Mouse (Mus musculus) bone marrow, adult 2 months (tissue): ENCODE data around the gene Lrmda. TPM values are rescaled to one million over a fixed set of nuclear protein-coding genes. Genes with fewer than 3 reads are reported as not detected.

Experiments
- H3K27ac ChIP-seq: fragments of 200-500 bp; 2 replicates; pipeline ENCODE4 v1.5.1; 2012; ENCODE audit warnings: low read depth, mild to moderate bottlenecking, control low read depth, inconsistent platforms, low read length; ENCODE audit not compliant: control insufficient read depth, poor library complexity, insufficient read depth
- H3K4me1 ChIP-seq: fragments of 200-500 bp; 2 replicates; pipeline ENCODE4 v1.6.1; 2011; ENCODE audit warnings: low read length; ENCODE audit not compliant: control insufficient read depth, insufficient read depth
- H3K4me3 ChIP-seq: fragments of 200-500 bp; replicated peaks from 2 replicates; pipeline ENCODE3; 2011; ENCODE audit warnings: mild to moderate bottlenecking, low read depth, low read length, control low read depth; ENCODE audit not compliant: control insufficient read depth
- CTCF ChIP-seq: fragments of 200-500 bp; IDR thresholded peaks from 2 replicates; pipeline ENCODE4 v1.5.1; 2011; ENCODE audit warnings: low read length, control low read depth; ENCODE audit not compliant: control insufficient read depth, insufficient read depth
- POLR2A ChIP-seq: fragments of 200-500 bp; IDR thresholded peaks from 2 replicates; pipeline ENCODE4 v1.6.1; 2011; ENCODE audit warnings: low read depth, mild to moderate bottlenecking, control low read depth, low read length, borderline replicate concordance; ENCODE audit not compliant: control insufficient read depth
- WGBS: fragments of 180-500 bp; shearing (Covaris S2); methylation state at CpG from one replicate; pipeline ENCODE4 v1.1.7; 2018; 5-methylcytosine and 5-hydroxymethylcytosine counted together
- polyA plus RNA-seq: library from polyadenylated mRNA; stranded (reverse); fragments of >200 nt; gene quantifications from 2 replicates; pipeline ENCODE4 v1.2.4, GENCODE M21; 2011; ENCODE audit warnings: low replicate concordance; ENCODE audit not compliant: missing spikeins, insufficient read depth, insufficient read length

Lrmda gene
- polyA plus RNA-seq, 1 experiment = 3.8 TPM

GRCm38 (mm10) chr14:22864132-22864531, 844.6 kb downstream of the Lrmda start:
- TF ChIP-seq POLR2A (no peak), CTCF (no peak)
- no peak overlapping the region for H3K4me3 ChIP-seq
- H3K4me1 ChIP-seq = no peaks in the 10 kb centered on the region
- no peak overlapping the region for H3K27ac ChIP-seq
- WGBS = 73% methylated on average over 7 of the region's 7 CpGs

GRCm38 (mm10) chr14:22874584-22874983, 855.1 kb downstream of the Lrmda start:
- WGBS = 34% methylated on average over 3 of the region's 3 CpGs
- no peaks in the 10 kb centered on the region for H3K4me1 ChIP-seq
- TF ChIP-seq POLR2A = no peak
- TF ChIP-seq CTCF = no peak
- no peak overlapping the region for H3K4me3 ChIP-seq
- H3K27ac ChIP-seq = no peak overlapping the region

- H3K4me3 ChIP-seq = no peak overlapping the region
- WGBS = 3% methylated on average over 3 of the region's 3 CpGs
- TF ChIP-seq CTCF (no peak), POLR2A (no peak)
- no peaks in the 10 kb centered on the region for H3K4me1 ChIP-seq
- H3K27ac ChIP-seq = no peak overlapping the region
These were observed 867.7 kb downstream of the Lrmda start for GRCm38 (mm10) chr14:22887182-22887581.

- Histone ChIP-seq H3K4me1 (no peaks in the 10 kb centered on the region), H3K27ac (no peak overlapping the region), H3K4me3 (no peak overlapping the region)
- 76% methylated on average over 1 of the region's 1 CpGs for WGBS
- TF ChIP-seq CTCF (no peak), POLR2A (no peak)
These were observed 879.8 kb downstream of the Lrmda start for GRCm38 (mm10) chr14:22899312-22899711.

- no peak for TF ChIP-seq POLR2A
- no peak for TF ChIP-seq CTCF
- WGBS = 78% methylated on average over 1 of the region's 1 CpGs
- no peaks in the 10 kb centered on the region for H3K4me1 ChIP-seq
These were observed 882.6 kb downstream of the Lrmda start for GRCm38 (mm10) chr14:22902116-22902515.

GRCm38 (mm10) chr14:22902914-22903313, 883.4 kb downstream of the Lrmda start:
- no peak for TF ChIP-seq POLR2A
- no peak for TF ChIP-seq CTCF

More at GRCm38 (mm10) chr14:22902116-22902515, 882.6 kb downstream of the Lrmda start:
- H3K27ac ChIP-seq = no peak overlapping the region
- no peak overlapping the region for H3K4me3 ChIP-seq

GRCm38 (mm10) chr14:22905741-22906667, 886.5 kb downstream of the Lrmda start:
- WGBS = 77% methylated on average over 7 of the region's 7 CpGs
- TF ChIP-seq CTCF = no peak
- no peak for TF ChIP-seq POLR2A
- Histone ChIP-seq H3K27ac (no peak overlapping the region), H3K4me3 (no peak overlapping the region), H3K4me1 (no peaks in the 10 kb centered on the region)

More at GRCm38 (mm10) chr14:22902914-22903313, 883.4 kb downstream of the Lrmda start:
- Histone ChIP-seq H3K27ac (no peak overlapping the region), H3K4me3 (no peak overlapping the region), H3K4me1 (no peaks in the 10 kb centered on the region)
- WGBS = 85% methylated on average over 2 of the region's 2 CpGs

GRCm38 (mm10) chr14:22906716-22907115, 887.2 kb downstream of the Lrmda start:
- WGBS = 69% methylated on average over 4 of the region's 4 CpGs
- no peak for TF ChIP-seq POLR2A
- no peak for TF ChIP-seq CTCF
- Histone ChIP-seq H3K4me1 (no peaks in the 10 kb centered on the region), H3K27ac (no peak overlapping the region), H3K4me3 (no peak overlapping the region)

- Histone ChIP-seq H3K4me1 (no peaks in the 10 kb centered on the region), H3K27ac (no peak overlapping the region), H3K4me3 (no peak overlapping the region)
- WGBS = 54% methylated on average over 4 of the region's 4 CpGs
- no peak for TF ChIP-seq POLR2A
- TF ChIP-seq CTCF = no peak
These were observed 887.7 kb downstream of the Lrmda start for GRCm38 (mm10) chr14:22907221-22907620.
